Mouse (Mus musculus): ENCODE data around the gene Rhou.

Gene Rhou

GRCm38 (mm10) chr8:123649483-123649882 is 4.2 kb upstream of the Rhou start:
- intact Hi-C loops (cut with DNase I), result no loop called here

DNA sequence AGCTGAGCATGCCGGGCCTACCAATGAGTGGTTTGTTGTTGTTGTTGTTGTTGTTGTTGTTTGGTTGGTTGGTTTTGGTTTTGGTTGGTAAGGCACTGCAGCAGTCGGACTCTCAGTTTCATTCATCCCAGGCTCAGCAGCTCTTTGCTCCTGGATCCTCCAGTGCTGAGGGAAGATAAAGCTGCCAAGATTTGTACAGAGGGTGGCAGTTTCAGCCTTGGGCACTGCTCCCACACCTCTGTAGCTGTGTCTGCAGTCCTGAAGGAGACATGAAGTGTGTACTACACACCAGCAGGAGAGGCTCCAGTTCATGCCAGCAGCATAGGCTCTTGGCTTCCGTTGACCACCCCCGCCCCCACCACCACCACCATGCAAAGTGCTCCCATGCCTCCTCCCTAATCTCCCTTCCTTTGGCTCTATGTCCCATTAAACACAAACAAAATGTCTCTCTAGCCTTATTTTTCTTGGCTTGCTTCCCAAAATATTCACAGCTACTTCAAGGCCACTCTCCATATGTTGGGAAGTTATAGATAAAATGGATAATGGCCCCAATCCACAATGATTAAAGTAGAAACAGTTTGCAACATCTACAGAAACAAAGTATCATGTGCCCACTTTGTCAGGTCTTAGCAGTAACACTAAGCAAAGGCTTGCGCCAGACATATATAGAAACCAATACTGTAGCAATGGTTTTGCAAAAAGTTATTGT is 2.2 kb upstream of the Rhou start:
- intact Hi-C loops (cut with DNase I), result loop anchor here (2.0 kb wide), 2 partner anchors 117 to 133 kb away; no protein-coding TSS in a partner anchor

DNA sequence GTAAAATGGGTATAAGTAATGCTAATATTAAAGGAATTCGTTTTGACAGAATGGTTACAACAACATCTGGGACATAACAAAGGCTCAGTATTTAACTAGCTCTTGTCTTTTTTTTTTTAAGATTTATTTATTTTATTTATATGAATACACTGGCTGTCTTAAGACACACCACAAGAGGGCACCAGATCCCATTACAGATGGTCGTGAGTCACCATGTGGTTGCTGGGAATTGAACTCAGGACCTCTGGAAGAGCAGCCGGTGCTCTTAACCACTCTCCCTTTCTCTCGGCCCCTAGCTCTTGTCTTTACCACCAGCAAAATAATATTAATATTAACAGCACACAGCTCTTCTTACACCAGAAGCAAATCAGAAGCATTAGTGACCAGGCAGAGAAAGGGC is 1.1 kb upstream of the Rhou start:
- intact Hi-C loops (cut with DNase I), result loop anchor here (2.0 kb wide), 2 partner anchors 116 to 132 kb away; no protein-coding TSS in a partner anchor

DNA sequence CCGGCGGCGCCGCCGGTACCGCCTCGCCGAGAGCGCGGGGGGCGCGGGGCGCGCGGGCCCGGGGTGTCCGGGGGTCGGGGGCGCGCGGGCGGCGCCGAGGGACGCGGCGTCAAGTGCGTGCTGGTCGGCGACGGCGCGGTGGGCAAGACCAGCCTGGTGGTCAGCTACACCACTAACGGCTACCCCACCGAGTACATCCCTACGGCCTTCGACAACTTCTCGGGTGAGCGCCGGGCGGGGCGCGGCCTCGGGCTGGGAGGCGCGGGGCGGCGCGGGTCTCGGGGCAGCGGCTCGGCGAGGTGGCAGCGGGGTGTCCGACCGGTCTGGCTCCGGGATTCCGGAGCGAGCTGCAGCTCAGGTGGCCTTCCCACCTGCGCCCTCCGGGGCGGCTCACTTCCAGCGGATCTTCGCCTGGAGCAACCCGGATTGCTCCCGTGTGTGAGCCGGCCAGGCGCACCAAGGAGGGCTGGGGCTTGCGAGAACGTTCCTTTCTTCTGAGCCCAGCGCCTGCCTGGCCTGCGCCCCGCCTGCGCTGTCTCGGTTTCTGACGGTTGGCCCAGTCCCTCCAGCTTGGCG is 353 bp downstream of the Rhou start:
- intact Hi-C loops (cut with DNase I), result loop anchor here (2.0 kb wide), 2 partner anchors 115 to 131 kb away; no protein-coding TSS in a partner anchor

GRCm38 (mm10) chr8:123654763-123655162 is 1.0 kb downstream of the Rhou start:
- intact Hi-C loops (cut with DNase I), result no loop called here

DNA sequence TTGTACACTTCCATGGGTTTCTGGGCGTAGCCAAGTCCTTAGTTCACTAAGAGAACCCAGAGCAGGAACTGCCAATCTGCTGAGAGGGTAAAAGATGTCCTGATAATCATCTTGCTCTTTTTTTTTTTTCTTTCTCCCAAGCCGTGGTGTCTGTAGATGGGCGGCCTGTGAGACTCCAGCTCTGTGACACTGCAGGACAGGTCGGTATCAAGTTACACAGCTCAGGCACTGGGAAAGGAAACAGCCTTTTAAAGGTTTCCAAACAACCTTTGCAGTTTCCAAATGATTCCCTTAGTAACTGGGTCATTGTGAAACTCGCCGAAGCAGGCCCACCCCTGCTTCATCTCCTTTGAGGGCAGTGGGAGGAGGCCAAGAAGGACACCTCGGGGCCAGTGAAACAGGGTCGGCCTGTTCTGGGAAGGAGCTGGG is 1.6 kb downstream of the Rhou start:
- intact Hi-C loops (cut with DNase I), result no loop called here

GRCm38 (mm10) chr8:123657826-123658225 is 4.1 kb downstream of the Rhou start:
- intact Hi-C loops (cut with DNase I), result no loop called here

GRCm38 (mm10) chr8:123659469-123660057 is 5.8 kb downstream of the Rhou start:
- intact Hi-C loops (cut with DNase I), result no loop called here

GRCm38 (mm10) chr8:123661515-123661914 is 7.8 kb downstream of the Rhou start:
- intact Hi-C loops (cut with DNase I), result no loop called here

DNA sequence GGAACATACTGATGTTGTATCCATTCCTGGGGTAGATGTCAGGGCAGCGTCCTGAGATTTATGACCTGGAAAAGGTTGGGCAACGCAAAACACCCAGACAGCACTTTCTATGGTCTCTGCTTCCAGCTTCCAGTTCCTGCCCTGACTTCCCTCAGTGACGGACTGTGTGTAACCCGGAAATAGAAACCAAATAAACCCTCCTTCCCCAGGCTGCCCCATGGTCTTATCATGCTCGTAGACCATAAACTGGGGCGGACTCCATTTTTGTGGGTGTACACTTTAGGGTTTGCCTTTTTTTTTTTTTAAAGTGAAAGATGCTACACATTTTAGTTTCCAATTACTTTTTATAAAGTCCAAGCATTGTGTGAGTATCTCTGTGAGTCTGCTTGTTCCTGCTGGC is 11.9 kb downstream of the Rhou start:
- intact Hi-C loops (cut with DNase I), result no loop called here

GRCm38 (mm10) chr8:123666832-123667231 is 13.1 kb downstream of the Rhou start:
- intact Hi-C loops (cut with DNase I), result no loop called here

GRCm38 (mm10) chr8:123668681-123669080 is 15.0 kb downstream of the Rhou start:
- intact Hi-C loops (cut with DNase I), result no loop called here

GRCm38 (mm10) chr8:123670766-123671165 is 17.0 kb downstream of the Rhou start:
- intact Hi-C loops (cut with DNase I), result no loop called here

- intact Hi-C loops (cut with DNase I), result no loop called here
Measured at GRCm38 (mm10) chr8:123671454-123671853, 17.7 kb downstream of the Rhou start.

DNA sequence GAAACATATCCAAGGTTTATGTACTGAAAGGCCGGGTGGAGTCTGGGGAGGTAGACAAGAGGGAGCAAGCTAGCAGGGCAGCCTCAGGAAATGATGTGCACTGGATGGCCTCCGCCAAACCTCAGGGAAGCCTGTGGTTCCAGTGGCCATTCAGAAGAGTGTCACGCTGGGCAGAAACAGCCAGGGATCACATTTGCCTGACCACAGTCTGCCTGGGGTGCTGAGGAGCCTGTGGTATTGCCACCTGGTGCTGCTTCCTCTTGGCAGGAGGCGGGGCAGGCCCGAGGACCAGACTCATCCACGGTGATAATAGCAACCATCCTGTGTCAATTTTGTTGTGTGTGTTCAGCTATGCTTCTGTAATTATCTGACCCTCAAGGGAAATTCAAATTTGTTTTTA is 18.9 kb downstream of the Rhou start:
- intact Hi-C loops (cut with DNase I), result no loop called here

DNA sequence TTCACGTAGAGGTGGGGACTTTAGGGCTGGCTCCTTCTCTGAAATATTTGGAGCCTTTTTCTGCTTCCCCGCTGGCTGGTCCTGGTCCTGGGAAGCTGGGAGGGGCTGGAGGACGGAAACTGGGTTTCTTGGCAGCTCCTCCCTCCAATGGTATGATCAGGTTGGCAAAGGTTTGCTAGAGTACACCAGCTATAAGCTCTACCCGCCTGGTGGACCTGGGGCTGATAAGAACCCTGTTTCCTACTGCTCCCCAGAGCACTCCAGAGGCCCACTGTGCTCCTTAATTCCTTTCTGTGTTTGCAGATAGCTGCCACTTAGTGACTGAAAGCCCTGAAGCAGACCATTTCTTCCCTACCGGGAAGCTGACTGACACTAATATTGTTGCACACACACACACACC is 21.9 kb downstream of the Rhou start:
- intact Hi-C loops (cut with DNase I), result no loop called here

GRCm38 (mm10) chr8:123678390-123678789 is 24.7 kb downstream of the Rhou start:
- intact Hi-C loops (cut with DNase I), result no loop called here

GRCm38 (mm10) chr8:123682073-123682761 is 28.5 kb downstream of the Rhou start:
- intact Hi-C loops (cut with DNase I), result no loop called here

GRCm38 (mm10) chr8:123683321-123683720 is 29.6 kb downstream of the Rhou start:
- intact Hi-C loops (cut with DNase I), result no loop called here

DNA sequence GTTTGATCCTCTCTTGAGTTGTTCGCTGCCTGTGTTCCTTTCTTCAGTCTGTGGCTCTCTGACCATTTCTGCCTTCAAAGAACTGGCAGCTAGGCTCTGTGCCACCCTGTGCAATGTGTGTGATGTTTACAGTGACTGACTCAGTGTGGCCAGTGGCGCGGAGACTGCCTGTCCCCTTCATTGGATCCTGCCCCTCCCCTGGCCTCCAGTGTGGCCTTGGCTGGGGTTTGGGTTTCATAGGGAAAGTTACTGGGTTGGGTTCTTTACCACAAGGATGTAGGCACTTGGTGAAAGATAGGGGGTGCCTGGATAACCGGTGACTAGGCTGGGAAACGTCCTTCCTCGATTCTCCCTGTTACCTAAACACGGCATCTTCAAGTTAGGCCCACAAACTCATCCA is 31.1 kb downstream of the Rhou start:
- intact Hi-C loops (cut with DNase I), result no loop called here

DNA sequence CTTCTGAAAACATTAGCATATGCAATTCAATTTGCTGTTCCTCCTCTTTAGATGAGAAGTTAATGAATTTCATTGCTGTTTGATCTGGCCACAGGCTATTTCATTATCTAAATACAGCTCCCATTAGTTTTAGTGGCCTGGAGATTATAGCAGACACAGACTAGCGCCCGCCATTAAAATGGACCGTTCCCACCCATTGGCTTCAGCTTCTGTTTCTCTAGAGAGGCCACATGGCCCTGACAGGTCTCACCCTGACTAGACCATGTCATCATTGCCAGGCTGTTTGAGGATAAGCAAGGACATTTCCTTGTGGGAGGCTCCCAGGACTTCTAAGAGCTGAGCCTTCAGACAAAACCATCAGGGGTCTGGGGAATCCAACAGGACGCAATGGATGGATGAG is 31.7 kb downstream of the Rhou start:
- intact Hi-C loops (cut with DNase I), result no loop called here

DNA sequence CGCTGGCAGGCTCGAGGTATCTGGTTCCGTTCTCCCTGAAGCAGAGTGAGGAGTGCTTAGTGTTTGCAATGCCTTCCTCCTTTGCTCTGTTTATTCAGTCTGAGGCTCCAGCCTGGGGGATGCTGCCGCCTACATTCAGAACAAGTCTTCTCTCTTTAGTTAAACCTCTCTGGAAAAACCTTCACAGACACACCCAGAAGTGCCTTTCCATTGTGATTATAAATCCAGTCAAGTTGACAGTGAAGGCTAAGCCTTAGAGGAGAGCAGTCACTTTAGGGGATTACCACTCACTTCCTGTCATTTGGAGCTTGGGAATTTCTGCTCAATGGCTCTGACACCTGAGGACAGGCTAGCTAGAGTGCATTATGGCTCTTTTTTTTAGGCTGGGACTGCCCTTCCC is 34.1 kb downstream of the Rhou start:
- intact Hi-C loops (cut with DNase I), result no loop called here

Data from adrenal gland (tissue).